Mouse (Mus musculus): ENCODE measurements at regions not wholly inside any gene's neighbourhood (a gene's known extent, or its start where the extent isn't known, plus 50 kb on each side); places are given as distances from the start of the nearest gene placed in this dataset.
"Not testable (repeated sequence)": the region's sequence is repeated elsewhere in the genome, so short reads cannot be mapped to it uniquely, and the experiment has no call there.

DNA sequence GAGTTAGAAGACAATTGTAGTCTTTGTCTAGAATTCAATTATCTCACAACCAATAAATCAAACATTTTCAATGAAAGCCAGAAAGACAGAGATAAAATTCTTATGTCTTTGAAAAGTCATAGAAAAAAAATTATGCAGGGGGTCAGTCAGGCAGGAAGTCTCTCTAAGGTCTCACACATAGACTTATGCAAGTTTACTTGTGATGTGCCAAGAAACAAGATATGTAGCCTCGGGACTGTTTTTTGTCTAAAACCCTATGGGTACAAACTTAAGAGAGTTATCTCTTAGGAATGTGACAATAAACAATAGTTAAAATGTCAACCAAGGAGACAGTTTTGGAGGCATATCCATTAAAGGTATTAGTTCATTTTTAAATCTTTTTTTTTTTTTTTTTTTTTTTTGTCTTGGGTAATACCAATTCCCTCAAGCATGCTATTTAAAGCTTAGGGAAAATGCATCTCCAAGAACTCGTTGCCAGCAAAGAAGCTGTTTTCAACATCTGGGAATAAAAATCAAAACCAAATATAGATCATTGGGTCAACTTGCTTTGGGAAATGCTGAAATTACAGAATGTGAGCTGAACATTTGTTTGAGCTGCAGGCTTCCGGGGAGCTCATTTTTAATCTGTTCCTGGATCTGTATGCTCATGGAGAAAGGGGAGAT lies 133.8 kb upstream of the Meox2 start:
- no peak overlapping the region for H3K4me3 ChIP-seq
- no peak overlapping the region for H3K27ac ChIP-seq
- TF ChIP-seq CTCF (conservative IDR thresholded peaks at IDR 0.05), result no peak
- no peak for DNase-seq (ENCODE audit: low spot score in 2 of 2)

DNA sequence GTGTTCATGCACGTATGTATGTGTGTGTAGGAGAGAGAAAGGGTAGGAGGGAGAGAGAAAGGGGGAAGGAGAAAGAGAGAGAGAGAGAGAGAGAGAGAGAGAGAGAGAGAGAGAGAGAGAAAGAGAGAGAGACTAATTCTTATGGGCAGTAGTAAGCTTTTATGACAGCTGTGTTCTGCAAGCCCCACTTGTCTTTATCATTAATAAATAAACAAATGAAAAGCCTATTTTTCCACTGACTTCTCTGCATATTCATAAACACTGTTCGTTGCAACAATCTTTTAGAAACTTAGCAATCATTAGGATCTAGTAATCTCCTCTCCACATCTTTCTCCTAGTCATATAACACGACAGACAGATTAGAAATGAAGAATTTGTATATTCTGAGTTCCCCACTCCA lies 131.2 kb upstream of the Meox2 start:
- Histone ChIP-seq H3K4me3 (no peak overlapping the region), H3K27ac (no peak overlapping the region)
- no peak for TF ChIP-seq CTCF (conservative IDR thresholded peaks at IDR 0.05)
- no peak for DNase-seq (ENCODE audit: low spot score in 2 of 2)

DNA sequence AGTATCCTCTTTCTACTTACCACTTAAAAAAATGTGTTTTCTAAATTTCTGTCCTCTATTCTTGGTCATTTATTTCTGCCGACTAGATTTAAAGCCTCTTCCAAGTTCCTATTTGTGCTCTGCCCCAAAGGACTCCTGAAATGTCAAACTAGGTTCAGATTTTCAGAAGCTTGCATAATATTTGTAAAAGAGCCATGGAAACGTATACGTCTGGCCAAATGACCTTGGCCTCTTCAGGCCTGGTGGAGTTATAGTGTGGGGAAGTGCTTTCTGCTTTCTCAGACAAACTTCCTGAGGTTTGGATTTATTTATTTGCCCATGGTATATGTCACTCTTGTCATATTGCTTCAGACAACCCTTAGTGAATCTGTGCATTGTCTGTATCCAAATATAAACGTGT lies 117.2 kb upstream of the Meox2 start:
- no peak for TF ChIP-seq CTCF (conservative IDR thresholded peaks at IDR 0.05)
- Histone ChIP-seq H3K4me3 (no peak overlapping the region), H3K27ac (no peak overlapping the region)
- no peak for DNase-seq (ENCODE audit: low spot score in 2 of 2)

DNA sequence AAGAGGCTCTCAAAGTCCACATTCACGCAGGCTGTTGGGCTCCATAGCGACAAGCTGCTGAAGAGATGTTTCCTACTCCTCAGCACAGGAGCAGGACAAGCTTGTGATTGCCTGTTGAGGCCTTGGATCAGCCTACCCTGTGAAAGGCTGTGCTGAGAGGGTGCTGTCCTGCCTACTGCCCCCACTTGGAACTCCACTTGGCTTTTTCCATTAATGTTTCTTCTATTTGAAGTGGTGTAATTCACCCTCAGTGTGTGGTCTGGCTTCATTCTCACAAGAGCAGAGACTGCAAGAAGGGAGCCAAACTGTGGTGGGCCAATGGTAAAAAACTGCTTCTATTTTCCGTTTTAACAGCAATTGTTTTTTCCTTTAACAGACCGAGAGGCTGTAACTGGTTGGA lies 116.4 kb upstream of the Meox2 start:
- H3K27ac ChIP-seq, result no peak overlapping the region
- no peak for TF ChIP-seq CTCF (conservative IDR thresholded peaks at IDR 0.05)
- no peak overlapping the region for H3K4me3 ChIP-seq
- DNase-seq (ENCODE audit: low spot score in 2 of 2), result no peak

DNA sequence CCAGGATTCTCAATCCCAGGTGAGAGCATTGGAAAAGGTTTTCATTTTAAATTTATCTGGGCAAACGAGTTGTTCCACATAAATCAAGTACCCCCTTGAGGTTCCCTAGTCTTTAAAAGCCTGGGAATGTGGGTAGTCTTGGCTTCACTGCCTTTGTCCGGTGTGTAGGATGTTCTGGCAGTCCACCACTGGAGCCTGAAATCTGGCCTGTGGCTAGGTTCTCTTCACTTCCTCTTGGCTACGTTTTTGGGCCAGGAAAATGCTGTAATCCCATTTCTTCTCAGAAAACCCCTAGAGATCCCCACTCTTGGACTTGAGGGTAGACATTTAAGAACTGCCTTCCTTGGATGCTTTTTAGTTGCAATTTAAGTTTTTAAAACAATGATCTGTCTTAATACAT lies 106.9 kb upstream of the Meox2 start:
- no peak overlapping the region for H3K4me3 ChIP-seq
- no peak for DNase-seq (ENCODE audit: low spot score in 2 of 2)
- no peak overlapping the region for H3K27ac ChIP-seq
- no peak for TF ChIP-seq CTCF (conservative IDR thresholded peaks at IDR 0.05)

DNA sequence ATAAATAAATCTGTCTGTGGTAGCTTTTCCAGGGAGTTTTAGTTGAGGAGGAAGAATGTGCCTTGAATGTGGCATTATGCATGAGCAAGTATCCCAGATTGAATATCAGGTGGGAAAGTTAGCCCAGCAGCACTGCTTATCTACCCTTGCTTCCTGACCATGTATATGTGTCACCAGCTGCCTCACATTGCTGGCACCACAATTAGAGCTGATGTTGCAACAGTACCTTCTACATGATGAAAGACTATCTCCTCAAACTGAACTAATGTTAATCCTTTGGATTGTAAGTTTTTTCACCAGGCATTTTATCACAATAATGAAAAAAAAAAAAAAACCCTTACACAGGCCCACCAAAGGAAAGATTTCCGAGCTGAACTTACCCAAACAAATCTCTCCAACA lies 103.1 kb upstream of the Meox2 start:
- Histone ChIP-seq H3K4me3 (no peak overlapping the region), H3K27ac (no peak overlapping the region)
- DNase-seq (ENCODE audit: low spot score in 2 of 2), result no peak
- TF ChIP-seq CTCF (conservative IDR thresholded peaks at IDR 0.05), result no peak

DNA sequence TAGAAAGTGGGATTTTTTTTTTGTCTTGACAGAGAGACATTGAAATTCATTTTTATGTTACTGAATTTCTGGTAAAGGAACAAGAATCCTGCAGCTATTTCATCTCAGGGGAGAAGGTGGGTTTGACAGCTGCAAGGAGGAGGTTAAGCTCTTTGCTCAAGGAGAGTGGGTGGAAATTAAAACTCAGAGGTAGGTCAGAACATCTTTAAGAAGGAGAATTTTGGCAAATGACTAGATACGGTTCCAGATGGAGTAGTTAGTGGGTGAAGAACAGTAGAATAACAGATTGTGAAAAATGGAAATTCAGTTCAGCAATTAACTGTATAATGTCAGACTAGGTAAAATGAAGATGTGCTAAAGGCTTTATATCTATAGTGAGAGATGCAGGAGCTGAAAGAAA lies 98.0 kb upstream of the Meox2 start:
- DNase-seq (ENCODE audit: low spot score in 2 of 2), result peak in 1 of 2 experiments; percentile 17
- Histone ChIP-seq H3K27ac (peak overlapping the region; percentile 40; the same call in 1 of the 2 replicates), H3K4me3 (no peak overlapping the region)
- TF ChIP-seq CTCF (conservative IDR thresholded peaks at IDR 0.05), result no peak

DNA sequence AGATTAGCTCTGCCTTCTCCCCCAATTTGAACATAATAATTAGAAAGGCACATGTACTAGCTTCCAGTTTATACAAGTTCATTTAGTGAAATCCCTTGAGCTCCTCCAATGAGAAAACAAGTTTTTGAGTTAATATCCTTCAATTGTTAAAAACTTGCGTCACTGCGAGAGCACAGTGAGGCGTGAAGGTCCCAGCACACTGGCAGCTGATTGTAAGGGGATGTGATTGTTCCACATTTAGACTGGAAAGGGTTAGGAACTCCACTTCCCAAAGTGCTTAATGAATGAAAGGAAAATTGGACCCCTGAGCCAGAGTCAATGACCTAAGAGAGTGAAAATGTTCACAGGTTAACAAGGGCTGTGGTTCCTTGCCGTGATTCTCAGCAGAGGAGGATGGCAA lies 93.9 kb upstream of the Meox2 start:
- H3K4me3 ChIP-seq, result no peak overlapping the region
- DNase-seq (ENCODE audit: low spot score in 2 of 2), result no peak
- no peak for TF ChIP-seq CTCF (conservative IDR thresholded peaks at IDR 0.05)
- H3K27ac ChIP-seq, result no peak overlapping the region

DNA sequence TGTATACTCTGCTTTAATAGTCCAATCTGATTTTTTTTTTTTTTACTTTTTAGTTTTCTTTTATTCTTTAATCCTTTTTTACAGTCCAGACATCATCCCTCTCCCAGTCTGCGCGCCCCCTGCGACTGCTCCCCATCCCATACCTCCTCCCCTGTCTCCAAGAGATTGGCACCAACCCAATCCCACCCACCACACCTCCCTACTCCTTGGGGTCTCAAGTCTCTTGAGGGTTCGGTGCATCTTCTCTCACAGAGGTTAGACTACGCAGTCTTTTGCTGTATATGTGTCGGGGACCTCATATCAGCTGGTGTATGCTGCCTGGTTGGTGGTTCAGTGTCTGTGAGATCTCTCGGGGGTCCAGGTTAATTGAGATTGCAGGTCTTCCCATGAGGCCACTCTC lies 93.4 kb upstream of the Meox2 start:
- not testable (repeated sequence) for DNase-seq (ENCODE audit: low spot score in 2 of 2); H3K27ac ChIP-seq; H3K4me3 ChIP-seq

DNA sequence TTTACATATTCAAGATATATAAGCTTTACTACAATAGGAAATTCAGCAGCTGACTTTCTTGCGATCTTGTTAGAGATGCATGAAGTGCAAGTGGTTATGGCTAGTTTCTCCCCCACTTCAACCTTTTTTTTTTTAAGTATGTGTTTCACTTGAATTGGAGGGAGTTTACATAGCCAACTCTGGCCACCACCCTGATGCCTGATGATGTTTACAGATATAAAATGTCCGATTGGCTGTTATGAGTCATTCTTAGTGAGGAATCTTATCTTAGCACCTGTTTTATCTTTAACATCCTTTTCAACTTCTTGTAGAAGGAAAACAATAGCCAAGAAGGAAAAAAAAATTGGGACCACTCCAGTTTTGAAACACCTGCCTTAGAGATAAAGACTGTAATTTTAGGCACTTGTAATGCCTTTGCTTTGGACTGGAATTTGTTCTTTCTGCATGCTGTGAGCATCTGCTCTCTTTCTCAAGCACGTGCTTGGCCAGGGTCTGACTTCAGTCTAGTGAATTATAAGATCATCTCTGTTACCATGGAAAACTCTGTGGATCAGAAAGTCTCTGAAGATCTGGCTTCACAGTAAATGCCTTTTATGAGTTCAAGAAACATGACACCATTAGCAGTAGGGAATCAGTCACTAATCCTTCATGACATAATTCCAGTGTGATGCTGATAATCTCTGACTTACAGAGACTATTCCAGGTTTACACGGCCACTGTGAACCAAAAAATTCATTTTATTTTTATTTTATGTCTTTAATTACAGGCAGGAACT lies 92.7 kb upstream of the Meox2 start:
- no peak overlapping the region; the same call in 1 of the 2 replicates for H3K27ac ChIP-seq
- TF ChIP-seq CTCF (conservative IDR thresholded peaks at IDR 0.05), result no peak
- no peak overlapping the region for H3K4me3 ChIP-seq
- DNase-seq (ENCODE audit: low spot score in 2 of 2), result peak in 1 of 2 experiments; percentile 18

DNA sequence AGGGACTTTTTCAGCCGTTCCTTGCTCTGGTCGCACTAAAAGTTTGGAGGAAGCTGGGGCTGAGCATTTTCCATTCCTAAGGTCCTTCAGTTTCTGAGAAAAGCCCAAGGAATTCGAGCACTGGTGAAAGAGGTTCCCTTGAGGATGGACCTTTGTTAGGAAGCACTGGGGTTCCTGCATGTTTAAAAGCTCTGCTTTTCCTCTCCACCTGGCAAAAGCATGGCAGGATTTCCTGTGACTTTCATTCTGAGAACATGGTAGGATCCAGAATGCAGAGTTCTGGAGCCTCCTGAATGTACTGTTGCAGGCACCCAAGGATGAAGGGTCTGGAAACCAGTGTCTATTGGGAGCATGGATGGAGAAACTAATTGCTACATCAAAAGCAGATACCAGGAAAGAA lies 61.1 kb upstream of the Meox2 start:
- no peak for TF ChIP-seq CTCF (conservative IDR thresholded peaks at IDR 0.05)
- Histone ChIP-seq H3K27ac (no peak overlapping the region), H3K4me3 (no peak overlapping the region)
- DNase-seq (ENCODE audit: low spot score in 2 of 2), result no peak

DNA sequence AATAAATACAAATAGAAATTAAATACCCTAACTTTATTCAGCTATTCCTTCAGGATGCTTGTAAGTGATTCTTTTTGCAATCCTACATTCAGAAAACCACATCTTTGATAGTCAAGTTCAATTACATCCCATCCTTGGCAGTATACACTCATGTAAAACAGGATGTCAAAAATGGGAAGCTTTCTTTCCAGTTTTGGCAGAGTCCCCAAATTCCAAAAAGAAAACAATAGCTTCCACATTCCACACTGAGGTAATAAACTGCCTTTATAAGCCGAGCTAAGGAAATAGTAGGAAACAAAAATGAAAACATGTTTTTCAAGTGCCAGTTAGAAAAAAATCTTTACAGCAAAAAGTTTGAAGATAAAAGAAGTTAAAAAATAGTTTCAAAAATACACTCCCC lies 57.7 kb upstream of the Meox2 start:
- no peak for TF ChIP-seq CTCF (conservative IDR thresholded peaks at IDR 0.05)
- Histone ChIP-seq H3K27ac (no peak overlapping the region), H3K4me3 (no peak overlapping the region)
- no peak for DNase-seq (ENCODE audit: low spot score in 2 of 2)

DNA sequence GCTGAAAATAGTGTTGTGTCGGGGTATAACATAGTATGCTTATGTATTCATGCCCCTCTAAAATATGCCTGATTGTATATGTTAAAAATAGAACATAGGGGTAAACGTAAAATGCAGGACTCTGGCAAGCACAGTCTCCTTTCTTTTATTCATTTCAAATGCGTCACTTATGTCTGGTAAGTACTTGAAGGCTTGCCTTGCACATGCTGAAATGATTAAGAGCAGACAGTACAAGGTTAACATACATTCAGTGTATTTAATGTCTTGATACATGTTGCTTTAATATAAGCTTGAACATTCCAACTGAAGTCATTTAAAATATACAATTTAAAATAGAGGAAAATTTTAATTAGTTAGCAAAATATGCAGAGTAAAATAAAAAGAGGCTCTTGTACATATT lies 50.9 kb upstream of the Meox2 start:
- Histone ChIP-seq H3K4me3 (no peak overlapping the region), H3K27ac (no peak overlapping the region)
- DNase-seq (ENCODE audit: low spot score in 2 of 2), result no peak
- TF ChIP-seq CTCF (conservative IDR thresholded peaks at IDR 0.05), result no peak

Small RNA genes lying in the stretch of these regions (microRNA-seq; reads per million reads assigned to microRNA genes)
- 0 reads per million in 2 experiments for gene Gm44326
- gene Mir5099, result 15.1 to 28.1 reads per million in 2 experiments
